Mouse (Mus musculus) MEL (cell line): ENCODE data around the gene Rnf8. TPM values are rescaled to one million over a fixed set of nuclear protein-coding genes. Genes with fewer than 3 reads are reported as not detected.

Experiments used
- DNase-seq: peaks from one replicate; pipeline ENCODE4 v3.0.0; 2011; ENCODE audit warnings: low read depth, low spot score
- H3K27ac ChIP-seq: 2 replicates; pipeline ENCODE4 v1.5.1; 2012; ENCODE audit warnings: low read depth, mild to moderate bottlenecking, control low read depth, low read length, moderate library complexity; ENCODE audit not compliant: control insufficient read depth
- H3K27me3 ChIP-seq, 2 experiments: fragments of 150-350 bp in 1 of 2; sonication (generic) in 1 of 2; 2 replicates each; pipeline ENCODE4 v1.6.1; 2012; ENCODE audit warnings: low read length in 2 of 2, mild to moderate bottlenecking in 2 of 2, improper control_type of control experiment in 1 of 2, moderate library complexity in 1 of 2; ENCODE audit not compliant: insufficient read depth in 2 of 2, control insufficient read depth in 1 of 2
- H3K36me3 ChIP-seq, 2 experiments: 2 replicates each; pipeline ENCODE4 v1.6.1; 2012 to 2014; ENCODE audit warnings: low read length in 2 of 2, improper control_type of control experiment in 1 of 2, inconsistent platforms in 1 of 2, mild to moderate bottlenecking in 1 of 2; ENCODE audit not compliant: insufficient read depth in 2 of 2, control insufficient read depth in 1 of 2
- H3K4me1 ChIP-seq, 2 experiments: fragments of 150-350 bp in 1 of 2; sonication (generic) in 1 of 2; 2 replicates each; pipeline ENCODE4 v1.6.1; 2012; ENCODE audit warnings: low read length in 2 of 2, improper control_type of control experiment in 1 of 2, mild to moderate bottlenecking in 1 of 2; ENCODE audit not compliant: insufficient read depth in 2 of 2, control insufficient read depth in 1 of 2
- H3K4me3 ChIP-seq, 2 experiments: fragments of 150-350 bp in 1 of 2; sonication (generic) in 1 of 2; 2 replicates each; pipeline ENCODE4 v1.5.1; 2012; ENCODE audit warnings: low read depth in 2 of 2, low read length in 2 of 2, mild to moderate bottlenecking in 2 of 2, moderate library complexity in 2 of 2, control low read depth in 1 of 2, improper control_type of control experiment in 1 of 2; ENCODE audit not compliant: control insufficient read depth in 1 of 2, insufficient read depth in 1 of 2
- H3K79me2 ChIP-seq: 2 replicates; pipeline ENCODE4 v1.6.1; 2012; ENCODE audit warnings: mild to moderate bottlenecking, low read length, moderate library complexity; ENCODE audit not compliant: control insufficient read depth, poor library complexity, insufficient read depth
- H3K9ac ChIP-seq: 2 replicates; pipeline ENCODE4 v1.6.1; 2012; ENCODE audit warnings: low read depth, mild to moderate bottlenecking, control low read depth, low read length, moderate library complexity; ENCODE audit not compliant: control insufficient read depth, poor library complexity, severe bottlenecking
- H3K9me3 ChIP-seq: fragments of 150-350 bp; sonication (generic); replicated peaks from 2 replicates; pipeline ENCODE4 v1.6.1; 2012; ENCODE audit warnings: mild to moderate bottlenecking, low read length, improper control_type of control experiment, moderate library complexity; ENCODE audit not compliant: insufficient read depth
- BHLHE40 ChIP-seq: IDR thresholded peaks from 2 replicates; pipeline ENCODE4 v1.6.1; 2012; ENCODE audit warnings: low read depth, mild to moderate bottlenecking, inconsistent platforms, low read length, improper control_type of control experiment, borderline replicate concordance
- ELF1 ChIP-seq: IDR thresholded peaks from 2 replicates; pipeline ENCODE4 v1.6.1; 2014; ENCODE audit warnings: low read depth, mild to moderate bottlenecking, inconsistent platforms, low read length, improper control_type of control experiment, moderate library complexity
- EP300 ChIP-seq, 2 experiments: IDR thresholded peaks; 2 replicates each; pipeline ENCODE4 v1.6.1; 2011; ENCODE audit warnings: improper control_type of control experiment in 2 of 2, low read length in 2 of 2, low read depth in 1 of 2, mild to moderate bottlenecking in 1 of 2
- ETS1 ChIP-seq: IDR thresholded peaks from 2 replicates; pipeline ENCODE4 v1.6.1; 2012; ENCODE audit warnings: low read depth, mild to moderate bottlenecking, inconsistent platforms, low read length, improper control_type of control experiment, moderate library complexity
- MEF2A ChIP-seq: IDR thresholded peaks from 2 replicates; pipeline ENCODE4 v1.6.1; 2014; ENCODE audit warnings: low read depth, mild to moderate bottlenecking, inconsistent platforms, low read length, improper control_type of control experiment; ENCODE audit not compliant: poor library complexity, insufficient replicate concordance, severe bottlenecking; ENCODE audit errors: extremely low read depth
- MXI1 ChIP-seq: IDR thresholded peaks from 2 replicates; pipeline ENCODE4 v1.6.1; 2011; ENCODE audit warnings: mild to moderate bottlenecking, low read depth, low read length, improper control_type of control experiment
- POLR2A ChIP-seq, 2 experiments: IDR thresholded peaks; 2 replicates each; pipeline ENCODE4 v1.6.1; 2011 to 2012; ENCODE audit warnings: low read length in 2 of 2, mild to moderate bottlenecking in 2 of 2, control low read depth in 1 of 2, improper control_type of control experiment in 1 of 2, low read depth in 1 of 2, moderate library complexity in 1 of 2; ENCODE audit not compliant: control insufficient read depth in 1 of 2, insufficient read depth in 1 of 2, poor library complexity in 1 of 2
- POLR2AphosphoS2 ChIP-seq: IDR thresholded peaks from 2 replicates; pipeline ENCODE4 v1.6.1; 2011; ENCODE audit warnings: low read length, improper control_type of control experiment
- TAL1 ChIP-seq: IDR thresholded peaks from 2 replicates; pipeline ENCODE4 v1.6.1; 2012; ENCODE audit warnings: mild to moderate bottlenecking, inconsistent platforms, low read length, moderate library complexity, mixed read lengths
- TBP ChIP-seq: IDR thresholded peaks from 2 replicates; pipeline ENCODE4 v1.8.0; 2011; ENCODE audit warnings: low read depth, low read length, improper control_type of control experiment
- USF1 ChIP-seq: IDR thresholded peaks from 2 replicates; pipeline ENCODE4 v1.6.1; 2014; ENCODE audit warnings: low read depth, mild to moderate bottlenecking, inconsistent platforms, low read length, improper control_type of control experiment, moderate library complexity
- USF2 ChIP-seq, 2 experiments: IDR thresholded peaks; 2 replicates each; pipeline ENCODE4 v1.6.1; 2011 to 2012; ENCODE audit warnings: improper control_type of control experiment in 2 of 2, low read length in 2 of 2, borderline replicate concordance in 1 of 2, inconsistent platforms in 1 of 2, low read depth in 1 of 2, mild to moderate bottlenecking in 1 of 2; ENCODE audit not compliant: insufficient read depth in 1 of 2
- polyA plus RNA-seq, 2 experiments: library from polyadenylated mRNA; stranded (reverse) in 1 of 2; unstranded in 1 of 2; fragments of >175 nt in 1 of 2; fragments of >200 nt in 1 of 2; gene quantifications; 2 replicates each; pipeline versions ENCODE4 v1.2.1 to v1.2.4; 2012; ENCODE audit warnings: low replicate concordance in 2 of 2, low read depth in 1 of 2; ENCODE audit not compliant: insufficient read length in 2 of 2, insufficient read depth in 1 of 2, missing spikeins in 1 of 2
- total RNA-seq: library from RNA; depleted of rRNA; stranded (reverse); fragments of 300-350 nt; gene quantifications from 2 replicates; pipeline ENCODE4 v1.2.3, GENCODE M21; 2012

Gene Rnf8
- total and polyA plus RNA-seq, 3 experiments = 40.3 to 49.2 TPM; not detected in 1

DNA sequence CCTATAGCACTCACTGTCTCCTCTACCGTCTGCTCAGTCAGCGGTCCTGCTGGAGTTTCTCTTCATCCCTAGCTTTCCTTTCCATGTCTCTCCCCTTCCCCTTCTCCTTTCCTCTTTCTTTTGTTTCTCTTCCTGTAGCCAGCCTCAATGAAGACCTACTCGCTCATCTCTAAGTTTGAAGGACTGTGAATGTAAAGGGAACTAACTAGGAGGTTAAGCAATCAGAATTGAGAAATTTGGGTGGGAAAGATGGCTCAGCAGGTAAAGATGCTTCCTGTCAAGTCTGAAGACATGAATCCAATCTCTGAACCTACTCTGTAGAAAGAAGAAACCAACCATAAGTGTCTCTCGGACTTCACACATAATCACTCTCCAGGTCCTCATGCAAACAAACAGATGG is 58.7 kb downstream of the Rnf8 start:
- Histone ChIP-seq H3K79me2 (peaks cover 8% of the 10 kb centered on the region; the same call in 1 of the 2 replicates), H3K4me3 (no peak overlapping the region), H3K4me1 (peaks cover 10 to 14% of the 10 kb centered on the region in 2 experiments), H3K9ac (no peak overlapping the region)
- DNase-seq = no peak
- TF ChIP-seq ELF1 = no peak
- no peak for TF ChIP-seq POLR2AphosphoS2
- TF ChIP-seq, all 39 proteins: peak for 0
- H3K9me3 ChIP-seq = no peaks in the 10 kb centered on the region
- no peak overlapping the region for H3K27ac ChIP-seq
- peaks cover 13 to 44% of the 10 kb centered on the region in 2 experiments for H3K36me3 ChIP-seq
- no peaks in the 10 kb centered on the region for H3K27me3 ChIP-seq

DNA sequence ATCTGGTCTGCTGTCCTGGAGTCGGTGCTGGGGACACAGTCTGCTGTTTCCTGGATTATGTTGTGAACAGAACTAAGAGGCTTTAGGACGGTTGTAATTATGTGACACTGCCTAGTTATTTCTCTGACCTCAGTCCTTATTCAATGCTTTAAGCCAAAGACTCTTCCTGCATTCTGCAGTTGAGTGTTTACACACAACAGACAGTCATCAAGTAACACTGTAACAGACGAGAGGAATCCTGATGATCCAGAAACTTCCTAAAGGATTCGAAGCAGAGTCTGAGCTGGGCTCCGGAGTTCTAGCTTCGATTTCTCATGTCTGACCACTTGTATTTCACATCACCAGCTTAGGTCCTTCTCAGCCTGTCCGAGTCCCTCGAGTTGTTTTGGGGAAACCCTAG is 63.9 kb downstream of the Rnf8 start:
- H3K4me3 ChIP-seq = no peak overlapping the region
- peaks cover 6 to 8% of the 10 kb centered on the region in 2 experiments for H3K4me1 ChIP-seq
- H3K27ac ChIP-seq = peak overlapping the region; percentile 44; the same call in 1 of the 2 replicates
- no peaks in the 10 kb centered on the region for H3K9me3 ChIP-seq
- no peak for DNase-seq
- H3K27me3 ChIP-seq = no peaks in the 10 kb centered on the region
- H3K79me2 ChIP-seq = no peaks in the 10 kb centered on the region
- H3K36me3 ChIP-seq = peaks cover 14 to 39% of the 10 kb centered on the region in 2 experiments
- no peak overlapping the region for H3K9ac ChIP-seq
- no peak for TF ChIP-seq BHLHE40

DNA sequence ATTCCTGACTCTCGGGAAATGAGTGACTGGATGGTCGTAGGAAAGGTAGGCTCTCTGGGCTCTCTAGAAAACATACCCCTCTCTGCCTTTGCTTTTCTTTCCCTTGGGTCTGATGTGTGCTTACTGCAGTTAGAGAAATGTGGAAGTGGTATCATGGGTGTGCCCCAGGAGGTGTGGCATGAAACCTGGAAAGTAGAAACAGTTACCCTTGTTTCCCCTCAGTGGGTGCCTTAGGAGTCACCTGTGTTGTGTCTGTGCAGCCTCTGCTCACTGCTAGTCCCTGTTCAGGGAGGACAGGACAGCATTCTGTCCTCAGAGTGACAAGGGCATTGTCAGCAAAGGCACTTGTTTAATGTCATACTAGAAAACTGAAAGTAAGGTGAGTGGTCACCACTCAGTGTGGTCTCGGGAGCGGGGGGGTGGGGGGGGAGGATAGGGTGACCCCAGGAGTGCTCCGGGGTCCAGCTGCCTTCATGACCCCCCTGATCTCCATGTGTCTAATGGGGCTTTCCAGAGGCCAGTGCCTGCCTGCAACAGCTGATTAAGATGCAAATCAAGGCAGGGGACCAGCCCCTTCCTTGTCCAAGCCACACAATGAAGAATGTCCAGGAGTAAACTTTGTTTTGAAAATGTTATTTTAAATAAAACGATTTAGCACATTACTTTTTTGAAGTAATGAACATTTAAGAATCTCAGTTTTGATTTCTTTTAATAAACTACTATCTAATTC is 64.6 kb downstream of the Rnf8 start:
- peaks cover 16 to 37% of the 10 kb centered on the region in 2 experiments for H3K36me3 ChIP-seq
- peak; percentile 57 for DNase-seq
- peak overlapping the region; percentile 44; the same call in 1 of the 2 replicates for H3K27ac ChIP-seq
- H3K4me3 ChIP-seq = no peak overlapping the region
- no peaks in the 10 kb centered on the region for H3K9me3 ChIP-seq
- no peak for TF ChIP-seq POLR2A (IDR thresholded peaks at IDR 0.05; ENCODE audit: control insufficient read depth in 1 of 2, insufficient read depth in 1 of 2, low read depth in 1 of 2, low read length in 2 of 2, poor library complexity in 1 of 2)
- H3K4me1 ChIP-seq = peaks cover 6 to 8% of the 10 kb centered on the region in 2 experiments
- H3K27me3 ChIP-seq = no peaks in the 10 kb centered on the region
- H3K9ac ChIP-seq = no peak overlapping the region
- no peaks in the 10 kb centered on the region for H3K79me2 ChIP-seq

DNA sequence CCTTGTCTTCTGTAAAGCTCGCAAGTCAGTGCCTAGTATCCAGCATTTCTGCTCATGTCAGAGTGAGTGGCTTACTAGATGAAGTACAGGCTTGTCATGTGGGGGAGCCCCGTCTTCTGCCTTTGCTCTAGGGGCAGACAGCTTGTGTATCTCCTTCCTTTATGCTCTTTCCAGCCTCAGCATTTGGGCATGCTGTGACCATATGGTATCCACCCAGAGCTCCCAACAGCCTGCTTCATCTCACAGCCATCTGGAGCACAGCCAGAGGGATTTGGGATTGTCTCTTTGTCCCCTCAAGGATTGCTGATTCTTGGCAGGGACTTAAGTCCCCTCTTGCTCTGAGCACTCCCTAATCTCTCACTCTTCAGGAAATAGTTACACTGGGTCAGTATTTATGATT is 65.6 kb downstream of the Rnf8 start:
- H3K9me3 ChIP-seq = no peaks in the 10 kb centered on the region
- no peak overlapping the region for H3K4me3 ChIP-seq
- no peak for DNase-seq
- no peaks in the 10 kb centered on the region for H3K27me3 ChIP-seq
- H3K27ac ChIP-seq = no peak overlapping the region
- H3K36me3 ChIP-seq = peaks cover 22 to 31% of the 10 kb centered on the region in 2 experiments
- H3K9ac ChIP-seq = no peak overlapping the region
- H3K79me2 ChIP-seq = no peaks in the 10 kb centered on the region
- TF ChIP-seq USF1 = no peak
- no peak for TF ChIP-seq USF2 (IDR thresholded peaks at IDR 0.05; ENCODE audit: borderline replicate concordance in 1 of 2, insufficient read depth in 1 of 2, low read depth in 1 of 2, low read length in 2 of 2)
- TF ChIP-seq ETS1 = no peak
- TF ChIP-seq MEF2A = no peak
- TF ChIP-seq TAL1 = no peak
- TF ChIP-seq EP300 (IDR thresholded peaks at IDR 0.05; ENCODE audit: low read depth in 1 of 2, low read length in 2 of 2) = no peak
- no peak for TF ChIP-seq POLR2A (IDR thresholded peaks at IDR 0.05; ENCODE audit: control insufficient read depth in 1 of 2, insufficient read depth in 1 of 2, low read depth in 1 of 2, low read length in 2 of 2, poor library complexity in 1 of 2)
- TF ChIP-seq ELF1 = no peak
- no peak for TF ChIP-seq TBP
- no peak for TF ChIP-seq MXI1
- TF ChIP-seq, all 39 proteins: peak for 0
- peaks cover 6 to 12% of the 10 kb centered on the region in 2 experiments for H3K4me1 ChIP-seq
